Mouse (Mus musculus): ENCODE measurements around the gene Gucd1. TPM values are rescaled to one million over a fixed set of nuclear protein-coding genes. Genes with fewer than 3 reads are reported as not detected.
"Not testable (repeated sequence)": the region's sequence is repeated elsewhere in the genome, so short reads cannot be mapped to it uniquely, and the experiment has no call there.

The Gucd1 gene
- polyA plus RNA-seq, 1 experiment = 124 TPM

GRCm38 (mm10) chr10:75505130-75505495 lies 12.7 kb downstream of the Gucd1 start:
- Histone ChIP-seq H3K27me3 (replicated peaks; ENCODE audit: control insufficient read depth, insufficient read depth, low read length) (no peaks in the 10 kb centered on the region), H3K4me1 (ENCODE audit: control insufficient read depth, insufficient read depth, low read length) (peaks cover 2% of the 10 kb centered on the region; the same call in 1 of the 2 replicates), H3K4me3 (ENCODE audit: insufficient read depth, low read depth, low read length) (no peak overlapping the region), H3K36me3 (ENCODE audit: control insufficient read depth, insufficient read depth, low read length) (peaks cover 18% of the 10 kb centered on the region), H3K27ac (ENCODE audit: insufficient read depth, low read depth, low read length) (no peak overlapping the region)
- no peak for TF ChIP-seq CTCF (conservative IDR thresholded peaks at IDR 0.05; ENCODE audit: insufficient read depth, insufficient read length, low read depth, low read length)
- TF ChIP-seq POLR2A (IDR thresholded peaks at IDR 0.05; ENCODE audit: low read depth, low read length) = no peak
- WGBS = 41% methylated on average over 3 of the region's 3 CpGs
- peak; percentile 91 for DNase-seq

GRCm38 (mm10) chr10:75504234-75505129 lies 13.3 kb downstream of the Gucd1 start:
- TF ChIP-seq POLR2A (IDR thresholded peaks at IDR 0.05; ENCODE audit: low read depth, low read length) (no peak), CTCF (conservative IDR thresholded peaks at IDR 0.05; ENCODE audit: insufficient read depth, insufficient read length, low read depth, low read length) (no peak)
- DNase-seq = no peak
- Histone ChIP-seq H3K27ac (ENCODE audit: insufficient read depth, low read depth, low read length) (no peak overlapping the region), H3K4me3 (ENCODE audit: insufficient read depth, low read depth, low read length) (no peak overlapping the region), H3K4me1 (ENCODE audit: control insufficient read depth, insufficient read depth, low read length) (no peaks in the 10 kb centered on the region), H3K36me3 (ENCODE audit: control insufficient read depth, insufficient read depth, low read length) (peaks cover 13% of the 10 kb centered on the region), H3K27me3 (replicated peaks; ENCODE audit: control insufficient read depth, insufficient read depth, low read length) (no peaks in the 10 kb centered on the region)
- WGBS = 74% methylated on average over 8 of the region's 8 CpGs

GRCm38 (mm10) chr10:75503692-75504091 lies 14.1 kb downstream of the Gucd1 start:
- no peak overlapping the region for H3K27ac ChIP-seq (ENCODE audit: insufficient read depth, low read depth, low read length)
- WGBS = 94% methylated on average over 7 of the region's 7 CpGs

GRCm38 (mm10) chr10:75501641-75502040 lies 16.1 kb downstream of the Gucd1 start:
- H3K36me3 ChIP-seq (ENCODE audit: control insufficient read depth, insufficient read depth, low read length) = peaks cover 5% of the 10 kb centered on the region; the same call in 1 of the 2 replicates
- peak overlapping the region; percentile 20; the same call in 1 of the 2 replicates for H3K27ac ChIP-seq (ENCODE audit: insufficient read depth, low read depth, low read length)
- H3K27me3 ChIP-seq (replicated peaks; ENCODE audit: control insufficient read depth, insufficient read depth, low read length) = no peaks in the 10 kb centered on the region
- WGBS = 89% methylated on average over 1 of the region's 1 CpGs
- no peak overlapping the region for H3K4me3 ChIP-seq (ENCODE audit: insufficient read depth, low read depth, low read length)
- H3K4me1 ChIP-seq (ENCODE audit: control insufficient read depth, insufficient read depth, low read length) = no peaks in the 10 kb centered on the region
- TF ChIP-seq POLR2A (IDR thresholded peaks at IDR 0.05; ENCODE audit: low read depth, low read length) (no peak), CTCF (conservative IDR thresholded peaks at IDR 0.05; ENCODE audit: insufficient read depth, insufficient read length, low read depth, low read length) (no peak)
- peak; percentile 65 for DNase-seq

More at GRCm38 (mm10) chr10:75503692-75504091, 14.1 kb downstream of the Gucd1 start:
- H3K27me3 ChIP-seq (replicated peaks; ENCODE audit: control insufficient read depth, insufficient read depth, low read length) = no peaks in the 10 kb centered on the region
- DNase-seq = no peak
- H3K4me3 ChIP-seq (ENCODE audit: insufficient read depth, low read depth, low read length) = no peak overlapping the region
- TF ChIP-seq POLR2A (IDR thresholded peaks at IDR 0.05; ENCODE audit: low read depth, low read length) (no peak), CTCF (conservative IDR thresholded peaks at IDR 0.05; ENCODE audit: insufficient read depth, insufficient read length, low read depth, low read length) (no peak)
- no peaks in the 10 kb centered on the region for H3K4me1 ChIP-seq (ENCODE audit: control insufficient read depth, insufficient read depth, low read length)
- H3K36me3 ChIP-seq (ENCODE audit: control insufficient read depth, insufficient read depth, low read length) = peaks cover 10% of the 10 kb centered on the region

GRCm38 (mm10) chr10:75500345-75500744 lies 17.4 kb downstream of the Gucd1 start:
- Histone ChIP-seq H3K27ac (ENCODE audit: insufficient read depth, low read depth, low read length) (no peak overlapping the region), H3K27me3 (replicated peaks; ENCODE audit: control insufficient read depth, insufficient read depth, low read length) (no peaks in the 10 kb centered on the region), H3K4me3 (ENCODE audit: insufficient read depth, low read depth, low read length) (no peak overlapping the region), H3K36me3 (ENCODE audit: control insufficient read depth, insufficient read depth, low read length) (peaks cover 5% of the 10 kb centered on the region; the same call in 1 of the 2 replicates), H3K4me1 (ENCODE audit: control insufficient read depth, insufficient read depth, low read length) (no peaks in the 10 kb centered on the region)
- WGBS = 65% methylated on average over 7 of the region's 7 CpGs
- DNase-seq = peak; percentile 24
- TF ChIP-seq POLR2A (IDR thresholded peaks at IDR 0.05; ENCODE audit: low read depth, low read length) (no peak), CTCF (conservative IDR thresholded peaks at IDR 0.05; ENCODE audit: insufficient read depth, insufficient read length, low read depth, low read length) (no peak)

GRCm38 (mm10) chr10:75499791-75500190 lies 18.0 kb downstream of the Gucd1 start:
- no peak for DNase-seq
- TF ChIP-seq POLR2A (IDR thresholded peaks at IDR 0.05; ENCODE audit: low read depth, low read length) (no peak), CTCF (conservative IDR thresholded peaks at IDR 0.05; ENCODE audit: insufficient read depth, insufficient read length, low read depth, low read length) (no peak)
- H3K4me1 ChIP-seq (ENCODE audit: control insufficient read depth, insufficient read depth, low read length) = no peaks in the 10 kb centered on the region
- no peaks in the 10 kb centered on the region for H3K27me3 ChIP-seq (replicated peaks; ENCODE audit: control insufficient read depth, insufficient read depth, low read length)
- H3K36me3 ChIP-seq (ENCODE audit: control insufficient read depth, insufficient read depth, low read length) = peaks cover 5% of the 10 kb centered on the region; the same call in 1 of the 2 replicates
- no peak overlapping the region for H3K27ac ChIP-seq (ENCODE audit: insufficient read depth, low read depth, low read length)
- 57% methylated on average over 3 of the region's 3 CpGs for WGBS
- no peak overlapping the region for H3K4me3 ChIP-seq (ENCODE audit: insufficient read depth, low read depth, low read length)

GRCm38 (mm10) chr10:75499214-75499613 lies 18.6 kb downstream of the Gucd1 start:
- not testable (repeated sequence) for H3K4me3 ChIP-seq (ENCODE audit: insufficient read depth, low read depth, low read length)

More at GRCm38 (mm10) chr10:75499214-75499613, 18.6 kb downstream of the Gucd1 start:
- H3K4me1 ChIP-seq (ENCODE audit: control insufficient read depth, insufficient read depth, low read length); DNase-seq; H3K27me3 ChIP-seq (replicated peaks; ENCODE audit: control insufficient read depth, insufficient read depth, low read length); H3K27ac ChIP-seq (ENCODE audit: insufficient read depth, low read depth, low read length); H3K36me3 ChIP-seq (ENCODE audit: control insufficient read depth, insufficient read depth, low read length): not testable (repeated sequence)
- WGBS = 82% methylated on average over 7 of the region's 7 CpGs
